8 mouse cellular contexts compared by ENCODE assay signal in the genomic region with DNA sequence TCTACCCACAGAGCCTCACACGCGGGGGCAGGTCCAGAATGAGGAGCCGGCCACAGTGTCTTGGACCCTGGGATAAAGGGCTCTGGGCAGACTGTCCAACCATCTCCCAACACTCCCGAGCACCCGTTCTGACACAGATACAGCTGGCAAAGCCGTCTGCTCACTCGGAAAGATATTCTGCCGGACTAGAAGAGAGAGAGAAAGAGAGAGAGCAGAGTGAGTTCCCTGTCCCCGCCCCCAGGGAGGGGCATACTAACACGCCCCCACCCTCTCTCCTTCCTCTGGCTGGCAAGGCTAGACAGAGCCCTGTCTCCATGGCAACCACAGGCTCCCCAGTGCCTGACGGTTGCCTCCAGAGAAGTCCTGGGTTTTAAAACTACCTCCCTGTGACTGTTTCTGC. TPM values are rescaled to one million over a fixed set of nuclear protein-coding genes. Genes with fewer than 3 reads are reported as not detected.
A peak's percentile ranks its signal among the peaks of the same experiment; 100 is the strongest.
DNase-seq lines count a peak whose midpoint lies in the region; ATAC-seq and TF ChIP-seq lines count a peak whose summit lies in the region.

No protein-coding gene starts in this region.

- in situ Hi-C loops in Patski (cut with MboI; ENCODE audit: low pct_unique_long_range_greater_than_20kb) = no loop called here

- peak; percentile 64 for DNase-seq in Patski (ENCODE audit: low read depth, low spot score)
- peak; percentile 35 to 50 for DNase-seq in cerebellum, postnatal 36 days
- peak; percentile 63 to 70 for DNase-seq in gastrocnemius, adult 8-10 months (ENCODE audit: low spot score in 2 of 2)
- DNase-seq in hindbrain, postnatal 0 days (ENCODE audit: low spot score) = peak; percentile 95
- peak; percentile 82 to 88 for DNase-seq in left cerebral cortex, adult 2 months (ENCODE audit: extremely low spot score in 1 of 2, low spot score in 2 of 2)
- peak; percentile 83 to 88 for DNase-seq in lung, postnatal 4 days
- peak; percentile 88 for DNase-seq in retina, embryonic 14.5 days (ENCODE audit: low spot score)
- DNase-seq in urinary bladder, postnatal 25 days (ENCODE audit: low spot score) = peak; percentile 61

- no peaks in the 10 kb centered on the region for H3K36me3 ChIP-seq in hindbrain, postnatal 0 days (ENCODE audit: insufficient read depth, low read length)

- WGBS in hindbrain, postnatal 0 days = 3% methylated on average over 11 of the region's 11 CpGs

- CTCF ChIA-PET in Patski (lab: Charles Lee) = interaction anchor here (0.9 to 3.4 kb wide), 5 partner anchors 9 to 131 kb away, joined by 3 to 20 read pairs (median 6); a partner anchor contains a TSS

- H3K27me3 ChIP-seq in Patski = no peaks in the 10 kb centered on the region
- no peaks in the 10 kb centered on the region for H3K27me3 ChIP-seq in hindbrain, postnatal 0 days (ENCODE audit: insufficient read depth, low read length)

- H3K4me1 ChIP-seq in hindbrain, postnatal 0 days (ENCODE audit: insufficient read depth, low read length) = peaks cover 15% of the 10 kb centered on the region

- peak; percentile 15 for ATAC-seq in Patski
- ATAC-seq in hindbrain, postnatal 0 days = peak; percentile 84

- POLR2A ChIA-PET in Patski (lab: Charles Lee) = interaction anchor here (0.5 to 3.3 kb wide), 7 partner anchors 13 to 356 kb away, joined by 3 to 28 read pairs (median 4); no protein-coding TSS in a partner anchor

- intact Hi-C loops in left cerebral cortex, adult 2 months (cut with DNase I) = no loop called here

- peak overlapping the region; percentile 69; the same call in 1 of the 2 replicates for H3K27ac ChIP-seq in hindbrain, postnatal 0 days
- peak overlapping the region; percentile 88 for H3K27ac ChIP-seq in left cerebral cortex, adult 2 months

- no peak overlapping the region for H3K9ac ChIP-seq in hindbrain, postnatal 0 days (replicated peaks; ENCODE audit: low read length)

- H3K4me3 ChIP-seq in hindbrain, postnatal 0 days (ENCODE audit: low read length) = 0 out of 2 replicates have a peak overlapping the region, but pooled peaks have one; percentile 0
- no peak overlapping the region for H3K4me3 ChIP-seq in left cerebral cortex, adult 2 months

- no peaks in the 10 kb centered on the region for H3K9me3 ChIP-seq in hindbrain, postnatal 0 days (ENCODE audit: low read length)

- peak overlapping the region; percentile 45 for H3K4me2 ChIP-seq in hindbrain, postnatal 0 days (ENCODE audit: low read depth, low read length)

- TF ChIP-seq CTCF in Patski (IDR thresholded peaks at IDR 0.05) = no peak
- TF ChIP-seq CTCF in hindbrain, postnatal 0 days (IDR thresholded peaks at IDR 0.05; ENCODE audit: low read depth) = no peak
- TF ChIP-seq CTCF in left cerebral cortex, adult 2 months (IDR thresholded peaks at IDR 0.05) = no peak

RNA-seq across cellular contexts. Expression of a gene that starts 7.1 kb away (rescaled TPM):
- polyA plus RNA-seq in Patski (2021) = 9.9 TPM
- total RNA-seq in gastrocnemius, adult 8-10 months (2022) = 10 to 100 TPM in 2 of 4 experiments, 1 to 10 TPM in 1, under 1 TPM in 1; 0.80 to 25.5 (median 10.2) TPM
- 0.75 and 2.4 TPM in 2 replicates for total RNA-seq in hindbrain, postnatal 0 days (2014; rRNA removed)
- polyA plus RNA-seq in hindbrain, postnatal 0 days (2015; fragmentation: Nextera tagmentation; extraction: Ambion mirVana) = 1.8 and 2.6 TPM in 2 replicates
- total RNA-seq in left cerebral cortex, adult 2 months (2021) = 10 to 100 TPM in 1 of 2 experiments, 1 to 10 TPM in 1; 9.9 to 12.6 TPM

RNA-seq across cellular contexts. Expression of a gene that starts 11.2 kb away (rescaled TPM):
- polyA plus RNA-seq in Patski (2021) = 52.7 TPM
- 10 to 100 TPM in 3 of 4 experiments, 1 to 10 TPM in 1; 9.7 to 14.5 (median 13.3) TPM for total RNA-seq in gastrocnemius, adult 8-10 months (2022)
- total RNA-seq in hindbrain, postnatal 0 days (2014; rRNA removed) = 79.5 and 96.3 TPM in 2 replicates
- polyA plus RNA-seq in hindbrain, postnatal 0 days (2015; fragmentation: Nextera tagmentation; extraction: Ambion mirVana) = 95.9 and 99.6 TPM in 2 replicates
- total RNA-seq in left cerebral cortex, adult 2 months (2021) = 10 to 100 TPM; 35.2 to 38.8 TPM

RNA-seq across cellular contexts. Expression of a gene that starts 33.8 kb away (rescaled TPM):
- polyA plus RNA-seq in Patski (2021) = 36.8 TPM
- total RNA-seq in gastrocnemius, adult 8-10 months (2022) = 1 to 10 TPM; 6.3 to 7.9 (median 7.2) TPM
- total RNA-seq in hindbrain, postnatal 0 days (2014; rRNA removed) = 49.1 and 53.5 TPM in 2 replicates
- 36.6 and 37.4 TPM in 2 replicates for polyA plus RNA-seq in hindbrain, postnatal 0 days (2015; fragmentation: Nextera tagmentation; extraction: Ambion mirVana)
- total RNA-seq in left cerebral cortex, adult 2 months (2021) = 10 to 100 TPM; 35.4 to 40.5 TPM

RNA-seq across cellular contexts. Expression of a gene that starts 38.4 kb away (rescaled TPM):
- 7.1 TPM for polyA plus RNA-seq in Patski (2021)
- total RNA-seq in gastrocnemius, adult 8-10 months (2022) = 1 to 10 TPM in 1 of 4 experiments, under 1 TPM in 3; 0.65 to 2.0 (median 0.78) TPM
- total RNA-seq in hindbrain, postnatal 0 days (2014; rRNA removed) = 6.7 and 7.2 TPM in 2 replicates
- 5.0 and 5.6 TPM in 2 replicates for polyA plus RNA-seq in hindbrain, postnatal 0 days (2015; fragmentation: Nextera tagmentation; extraction: Ambion mirVana)
- 1 to 10 TPM; 1.5 to 1.7 TPM for total RNA-seq in left cerebral cortex, adult 2 months (2021)

Comparison
In these comparisons a context has a peak if more than half of its experiments do, and no peak if none do; other contexts are left out.
1. DNase-seq: peak in every context shown above with its lines; median percentile 95 in hindbrain, postnatal 0 days; 88 in retina, embryonic 14.5 days; 86 in lung, postnatal 4 days; 85 in left cerebral cortex, adult 2 months; 66 in gastrocnemius, adult 8-10 months; 64 in Patski; 61 in urinary bladder, postnatal 25 days; 42 in cerebellum, postnatal 36 days.